Mouse (Mus musculus) stomach, embryonic 14.5 days (tissue): ENCODE measurements around the gene Agps. TPM values are rescaled to one million over a fixed set of nuclear protein-coding genes. Genes with fewer than 3 reads are reported as not detected.

ENCODE experiments used
- ATAC-seq: fragments of 200-750 bp; cut with Nextera tagmentation; 2 replicates; pipeline ENCODE4 v1.8.0; 2017; ENCODE audit warnings: low read depth, moderate TSS enrichment; ENCODE audit not compliant: insufficient number of reproducible peaks, insufficient read depth, low FRiP score
- H3K27ac ChIP-seq: fragments of 300-500 bp; sonication (generic); 2 replicates; pipeline ENCODE4 v1.5.1; 2014; ENCODE audit warnings: mild to moderate bottlenecking, low read length, moderate library complexity, mixed read lengths
- H3K27me3 ChIP-seq: fragments of 300-500 bp; sonication (generic); 2 replicates; pipeline ENCODE4 v1.6.1; 2014; ENCODE audit warnings: low read length, control low read depth, mixed read lengths; ENCODE audit not compliant: control insufficient read depth, insufficient read depth
- H3K36me3 ChIP-seq: fragments of 300-500 bp; sonication (generic); 2 replicates; pipeline ENCODE4 v1.6.1; 2014; ENCODE audit warnings: mild to moderate bottlenecking, control low read depth, low read length, moderate library complexity, mixed read lengths; ENCODE audit not compliant: control insufficient read depth, insufficient read depth
- H3K4me1 ChIP-seq: fragments of 300-500 bp; sonication (generic); 2 replicates; pipeline ENCODE4 v1.6.1; 2014; ENCODE audit warnings: low read length, control low read depth, mixed read lengths; ENCODE audit not compliant: control insufficient read depth, insufficient read depth
- H3K4me2 ChIP-seq: fragments of 300-500 bp; sonication (generic); replicated peaks from 2 replicates; pipeline ENCODE4 v1.6.1; 2014; ENCODE audit warnings: low read depth, low read length, control low read depth
- H3K4me3 ChIP-seq: fragments of 300-500 bp; sonication (generic); 2 replicates; pipeline ENCODE4 v1.5.1; 2014; ENCODE audit warnings: low read depth, low read length, control low read depth
- H3K9ac ChIP-seq: fragments of 300-500 bp; sonication (generic); replicated peaks from 2 replicates; pipeline ENCODE4 v1.6.1; 2014; ENCODE audit warnings: low read depth, mild to moderate bottlenecking, control low read depth, low read length, moderate library complexity, mixed read lengths
- H3K9me3 ChIP-seq: fragments of 300-500 bp; sonication (generic); 2 replicates; pipeline ENCODE4 v1.6.1; 2016; ENCODE audit warnings: low read depth, low read length, control low read depth; ENCODE audit not compliant: control insufficient read depth
- WGBS: fragments of 180-500 bp; shearing (Covaris S2); extraction: QIAGEN DNeasy Blood & Tissue Kit; methylation state at CpG from one replicate; pipeline ENCODE4 v1.1.7; 2014; 5-methylcytosine and 5-hydroxymethylcytosine counted together
- polyA plus RNA-seq: library from polyadenylated mRNA; unstranded; fragments of >200 nt; fragmentation: Nextera tagmentation; extraction: Ambion mirVana; gene quantifications from 2 replicates; pipeline ENCODE4 v1.2.1, GENCODE M21; 2014

The Agps gene
- polyA plus RNA-seq, result 43.2 and 46.4 TPM in 2 replicates

DNA sequence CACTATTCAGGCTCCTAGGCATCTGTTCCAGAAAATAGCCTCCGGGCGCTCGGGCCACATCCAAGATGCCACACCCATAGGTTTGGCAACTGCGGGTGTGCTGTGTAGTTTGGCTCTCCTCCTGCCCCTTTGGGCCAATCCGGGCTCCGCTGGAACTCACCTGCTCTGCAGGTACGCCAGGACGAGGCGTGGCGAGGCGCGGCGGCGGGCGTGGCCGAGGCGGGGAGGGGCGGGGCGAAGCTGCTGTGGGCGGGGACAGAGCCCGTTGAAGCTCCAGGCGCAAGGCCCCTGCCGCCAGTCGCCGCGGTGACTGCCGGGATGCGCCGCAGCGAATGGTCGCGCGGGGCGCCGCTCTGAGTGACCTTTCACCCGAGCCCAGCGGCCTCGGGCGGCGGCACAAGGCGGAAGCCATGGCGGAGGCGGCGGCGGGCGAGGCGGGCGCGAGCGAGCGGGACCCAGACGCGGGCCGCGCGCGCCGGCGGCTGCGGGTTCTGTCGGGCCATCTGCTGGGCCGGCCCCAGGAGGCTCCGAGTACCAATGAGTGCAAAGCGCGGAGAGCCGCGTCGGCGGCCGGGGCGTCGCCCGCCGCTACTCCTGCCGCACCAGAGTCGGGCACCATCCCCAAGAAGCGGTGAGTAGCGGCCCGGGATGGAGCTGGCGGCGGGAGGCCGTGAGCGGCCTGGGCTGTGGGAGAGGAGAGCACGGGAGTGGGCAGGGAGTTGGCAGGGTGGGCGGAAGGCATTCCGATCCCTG, at the start of gene Agps:
Agps (plus strand) TSS at position 297 of the 753 bp plus-strand sequence.
- peak within 1 kb of the TSS; percentile 72 for H3K9ac ChIP-seq
- H3K4me2 ChIP-seq, result peak within 1 kb of the TSS; percentile 59
- ATAC-seq, result peak; percentile 93
- under 1% methylated on average over 85 of the region's 86 CpGs for WGBS
- H3K9me3 ChIP-seq, result no peaks in the 10 kb centered on the region
- H3K4me1 ChIP-seq, result peaks cover 19% of the 10 kb centered on the region
- H3K4me3 ChIP-seq, result peak within 1 kb of the TSS; percentile 86
- no peaks in the 10 kb centered on the region for H3K27me3 ChIP-seq
- no peaks in the 10 kb centered on the region for H3K36me3 ChIP-seq
- H3K27ac ChIP-seq, result peak within 1 kb of the TSS; percentile 82

DNA sequence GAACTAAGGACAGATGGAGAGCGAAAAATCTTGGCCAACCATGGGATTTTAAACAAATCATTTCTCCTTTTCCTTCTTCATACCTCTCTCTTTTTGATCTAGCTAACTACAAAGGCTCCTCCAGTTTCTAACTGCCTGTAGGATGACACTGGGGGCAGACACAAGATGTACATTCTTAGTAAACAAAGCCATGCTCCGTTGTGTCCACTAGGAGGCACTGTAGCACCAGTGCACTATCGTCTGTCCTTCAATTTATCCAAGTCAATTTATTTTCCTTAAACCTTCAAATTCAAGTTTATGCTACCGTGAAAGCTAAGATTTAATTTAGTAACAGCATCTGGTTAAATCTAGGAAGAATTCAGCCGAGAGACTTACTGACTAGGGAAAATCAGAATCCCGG, 45.9 kb upstream of the Agps start:
- WGBS, result 24% methylated on average over 6 of the region's 6 CpGs
- Histone ChIP-seq H3K4me2 (no peak overlapping the region), H3K9me3 (no peaks in the 10 kb centered on the region), H3K27me3 (no peaks in the 10 kb centered on the region), H3K27ac (no peak overlapping the region), H3K9ac (no peak overlapping the region), H3K4me1 (no peaks in the 10 kb centered on the region), H3K4me3 (no peak overlapping the region), H3K36me3 (no peaks in the 10 kb centered on the region)
- no peak for ATAC-seq

DNA sequence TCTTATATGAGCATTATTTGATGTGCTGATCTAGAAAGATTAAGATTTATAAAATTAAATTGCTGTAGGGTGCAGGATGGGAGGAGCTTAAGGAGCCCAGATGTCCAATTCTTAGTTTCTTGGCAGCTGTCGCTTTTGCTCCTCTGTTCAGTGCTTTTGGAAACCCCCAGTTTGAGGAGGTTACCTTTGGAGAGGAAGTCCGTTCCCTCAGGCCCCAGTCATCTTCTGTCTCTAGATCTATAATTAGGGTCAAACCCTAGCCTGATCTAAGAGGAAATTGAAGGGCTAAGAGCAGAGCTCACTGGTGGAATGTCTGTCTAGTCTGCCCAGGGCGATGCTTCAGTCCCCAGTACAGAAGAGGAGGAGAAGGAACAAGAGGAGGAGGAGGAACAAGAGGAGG, 43.5 kb upstream of the Agps start:
- Histone ChIP-seq H3K27ac (no peak overlapping the region), H3K4me1 (no peaks in the 10 kb centered on the region), H3K4me2 (no peak overlapping the region), H3K9me3 (no peaks in the 10 kb centered on the region), H3K4me3 (no peak overlapping the region), H3K9ac (no peak overlapping the region), H3K27me3 (no peaks in the 10 kb centered on the region), H3K36me3 (no peaks in the 10 kb centered on the region)
- no peak for ATAC-seq
- 76% methylated on average over 3 of the region's 3 CpGs for WGBS

DNA sequence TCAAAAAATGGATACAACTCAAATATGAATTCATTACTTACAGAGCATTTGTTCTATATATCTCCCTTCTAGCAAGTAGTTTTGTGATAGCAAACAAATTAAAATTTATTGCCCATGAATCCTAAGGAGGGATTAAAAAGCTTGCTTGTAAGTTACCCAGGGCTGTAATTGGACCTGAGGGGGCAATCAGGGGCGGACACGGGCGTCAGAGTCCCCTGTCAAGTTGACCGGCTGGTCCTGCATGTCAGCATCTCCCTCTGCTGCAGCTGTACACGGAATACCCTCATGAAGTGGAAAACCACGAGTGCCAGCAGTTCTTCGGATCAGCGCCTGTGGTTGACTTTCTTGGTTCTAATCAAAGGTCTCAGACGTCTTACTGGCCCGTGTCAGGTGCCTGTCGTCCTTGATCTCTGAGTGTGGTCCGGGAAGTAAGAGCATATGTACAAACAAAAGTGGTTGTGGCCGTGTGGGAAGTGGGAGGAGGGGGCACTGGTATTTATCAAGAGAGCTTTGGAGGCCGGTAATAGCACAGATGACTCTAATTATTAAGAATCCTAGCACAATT, 41.9 kb upstream of the Agps start:
- no peak for ATAC-seq
- no peak overlapping the region for H3K4me2 ChIP-seq

GRCm38 (mm10) chr2:75791561-75792308, 40.2 kb upstream of the Agps start:
- WGBS, result 81% methylated on average over 18 of the region's 18 CpGs
- no peak overlapping the region for H3K27ac ChIP-seq
- no peak overlapping the region for H3K9ac ChIP-seq
- H3K27me3 ChIP-seq, result no peaks in the 10 kb centered on the region
- H3K4me2 ChIP-seq, result no peak overlapping the region
- ATAC-seq, result no peak
- no peaks in the 10 kb centered on the region for H3K4me1 ChIP-seq
- H3K36me3 ChIP-seq, result no peaks in the 10 kb centered on the region
- no peaks in the 10 kb centered on the region for H3K9me3 ChIP-seq
- H3K4me3 ChIP-seq, result no peak overlapping the region

More for the DNA sequence above, 41.9 kb upstream of the Agps start:
- Histone ChIP-seq H3K4me1 (no peaks in the 10 kb centered on the region), H3K9me3 (no peaks in the 10 kb centered on the region), H3K27me3 (no peaks in the 10 kb centered on the region), H3K4me3 (no peak overlapping the region), H3K36me3 (no peaks in the 10 kb centered on the region), H3K9ac (no peak overlapping the region), H3K27ac (no peak overlapping the region)
- 45% methylated on average over 14 of the region's 14 CpGs for WGBS

DNA sequence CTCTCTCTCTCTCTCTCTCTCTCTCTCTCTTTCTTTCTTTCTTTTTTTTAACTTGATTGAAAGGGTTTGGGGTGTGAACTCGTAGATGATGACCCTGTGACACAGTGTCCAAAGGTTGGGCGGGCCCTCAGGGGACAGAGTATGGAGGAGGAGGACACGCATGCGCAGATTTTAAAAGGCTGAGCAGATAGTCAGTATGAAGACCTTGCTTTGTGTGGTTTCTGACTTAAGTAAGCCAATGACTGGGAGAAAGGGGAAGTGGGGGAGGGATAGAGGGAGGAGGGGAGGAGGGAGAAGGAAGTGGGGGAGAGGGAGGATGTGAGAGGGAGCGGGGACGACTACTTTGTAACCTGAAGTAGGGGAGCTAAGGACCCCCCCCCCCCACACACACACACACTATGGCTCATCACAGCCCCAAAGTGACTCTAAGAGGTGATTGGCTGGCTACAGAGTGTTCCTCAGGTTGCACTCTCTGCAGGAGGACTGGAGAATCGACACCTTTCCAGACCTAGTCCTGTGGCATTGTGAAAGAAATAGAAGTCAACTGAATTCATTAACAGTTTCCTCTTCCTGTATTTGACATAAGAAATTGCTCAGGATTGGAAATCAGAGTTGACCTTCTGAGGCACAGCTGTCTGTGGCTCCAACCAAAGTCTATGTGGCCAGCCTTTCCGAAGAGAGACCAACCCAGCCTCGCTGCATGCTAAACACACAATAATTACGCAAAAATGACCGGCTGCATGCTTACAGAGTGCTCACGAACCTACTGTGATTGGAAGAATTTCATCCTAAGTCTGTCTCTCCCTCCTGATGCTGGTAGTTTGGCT, 39.4 kb upstream of the Agps start:
- WGBS, result 56% methylated on average over 12 of the region's 12 CpGs
- H3K4me2 ChIP-seq, result no peak overlapping the region
- no peaks in the 10 kb centered on the region for H3K36me3 ChIP-seq
- H3K27ac ChIP-seq, result no peak overlapping the region
- H3K4me3 ChIP-seq, result no peak overlapping the region
- H3K9ac ChIP-seq, result no peak overlapping the region
- no peaks in the 10 kb centered on the region for H3K27me3 ChIP-seq
- ATAC-seq, result no peak
- H3K9me3 ChIP-seq, result no peaks in the 10 kb centered on the region
- no peaks in the 10 kb centered on the region for H3K4me1 ChIP-seq

DNA sequence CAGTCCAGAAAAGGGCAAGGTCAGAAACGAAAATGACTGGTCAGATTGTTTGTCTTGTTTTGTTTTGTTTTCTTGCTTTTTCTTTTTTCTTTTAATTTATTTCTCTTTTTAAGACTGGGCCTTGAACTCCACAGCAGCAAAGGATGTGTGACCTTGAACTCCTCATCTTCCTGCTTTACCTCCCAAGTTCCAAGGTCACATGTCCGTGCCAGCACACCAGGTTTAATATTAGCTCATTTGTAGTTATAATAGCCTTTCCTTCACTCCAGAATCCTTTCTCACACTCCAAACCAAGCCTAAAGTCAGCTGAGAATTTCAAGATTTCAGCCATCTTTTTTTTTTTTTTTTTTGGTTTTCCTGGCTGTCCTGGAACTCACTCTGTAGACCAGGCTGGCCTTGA, 35.8 kb upstream of the Agps start:
- H3K36me3 ChIP-seq, result no peaks in the 10 kb centered on the region
- no peak overlapping the region for H3K4me3 ChIP-seq
- H3K4me2 ChIP-seq, result no peak overlapping the region
- no peak for ATAC-seq
- no peaks in the 10 kb centered on the region for H3K4me1 ChIP-seq
- H3K9me3 ChIP-seq, result no peaks in the 10 kb centered on the region
- no peak overlapping the region for H3K27ac ChIP-seq
- 72% methylated on average over 2 of the region's 2 CpGs for WGBS
- H3K27me3 ChIP-seq, result no peaks in the 10 kb centered on the region
- no peak overlapping the region for H3K9ac ChIP-seq

GRCm38 (mm10) chr2:75798434-75798970, 33.5 kb upstream of the Agps start:
- Histone ChIP-seq H3K27me3 (no peaks in the 10 kb centered on the region), H3K4me3 (no peak overlapping the region), H3K4me1 (no peaks in the 10 kb centered on the region), H3K9me3 (no peaks in the 10 kb centered on the region), H3K9ac (no peak overlapping the region), H3K27ac (no peak overlapping the region), H3K36me3 (no peaks in the 10 kb centered on the region), H3K4me2 (no peak overlapping the region)
- 66% methylated on average over 4 of the region's 4 CpGs for WGBS
- ATAC-seq, result no peak
